Mouse (Mus musculus) gastrocnemius, postnatal 4 days (tissue): ENCODE data around the gene Jam2. TPM values are rescaled to one million over a fixed set of nuclear protein-coding genes. Genes with fewer than 3 reads are reported as not detected.

Experiments used
- DNase-seq, 2 experiments: peaks; one replicate each; pipeline ENCODE4 v3.0.0; 2021 to 2022; ENCODE audit warnings: low spot score in 2 of 2, mixed read lengths in 2 of 2
- long read RNA-seq, 2 experiments: library from polyadenylated mRNA; stranded (forward); transcript quantifications; one replicate each; pipeline ENCODE4 v2.0.0; 2021
- total RNA-seq, 2 experiments: library from RNA; stranded (reverse); gene quantifications; 2 replicates each; pipeline ENCODE4 v1.2.3; 2021

The Jam2 gene
- 10 to 100 TPM; 31.7 TPM for total RNA-seq
- long read RNA-seq, experiment 1, partial matches to known transcripts: 0 of 6 reads
- long read RNA-seq, experiment 1, other reads (novel, unspliced or antisense): 5 of 6 reads
- long read RNA-seq, experiment 2, partial matches to known transcripts: 0 of 1 reads
- long read RNA-seq, experiment 2, other reads (novel, unspliced or antisense): 1 of 1 reads

DNA sequence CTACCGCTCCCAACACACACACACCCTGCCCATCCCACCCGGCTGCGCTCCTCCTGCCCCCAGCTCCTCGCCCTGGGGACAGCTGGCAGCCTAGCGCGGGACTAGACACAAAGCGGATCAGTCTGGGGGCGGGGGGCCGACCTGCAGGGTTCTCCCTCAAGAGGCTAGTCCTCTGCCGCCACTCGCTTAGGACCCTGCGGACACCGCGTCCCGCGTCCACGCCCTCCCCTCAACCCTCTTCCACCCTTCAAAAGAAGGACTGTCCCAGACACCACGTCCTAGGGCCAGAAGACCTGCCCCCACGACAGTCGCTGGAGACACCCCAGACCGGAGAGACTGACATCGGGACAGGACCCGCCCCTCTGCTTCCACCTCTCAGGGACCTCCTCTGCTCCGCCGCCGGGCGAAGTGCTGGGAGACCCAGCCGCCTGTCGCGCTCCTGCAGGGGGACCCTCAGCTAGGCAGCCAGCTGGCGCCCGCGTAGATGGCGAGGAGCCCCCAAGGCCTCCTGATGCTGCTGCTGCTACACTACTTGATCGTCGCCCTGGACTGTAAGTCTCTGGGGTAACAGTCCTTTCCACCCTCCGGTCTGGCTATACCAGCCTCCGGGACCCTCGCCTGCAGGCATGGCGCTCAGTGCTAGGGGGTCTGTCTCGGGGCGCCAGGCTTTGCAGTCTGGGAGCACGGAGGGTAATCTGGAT is at the start of gene Jam2:
Jam2 (plus strand) TSS at position 121 of the 701 bp plus-strand sequence.
- peak; percentile 36 to 63 for DNase-seq

DNA sequence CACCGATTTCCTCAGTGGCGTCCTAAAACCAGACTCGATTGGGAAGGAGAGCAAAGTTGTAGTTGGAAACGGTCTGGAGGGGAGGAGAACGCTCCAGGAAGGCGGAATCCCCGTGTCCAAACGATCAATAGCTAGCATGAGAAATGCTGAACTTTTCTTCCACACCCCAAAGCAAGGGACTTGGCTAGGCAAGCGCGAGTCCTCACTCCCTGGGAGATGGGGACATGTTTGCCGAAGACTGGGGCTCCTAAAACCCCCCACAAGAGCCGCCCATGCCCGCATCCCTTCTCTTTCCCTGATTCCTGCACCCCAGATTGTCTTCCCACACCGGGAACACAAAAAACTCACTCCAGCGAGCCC is 39.1 kb upstream of the Jam2 start:
- no peak for DNase-seq

DNA sequence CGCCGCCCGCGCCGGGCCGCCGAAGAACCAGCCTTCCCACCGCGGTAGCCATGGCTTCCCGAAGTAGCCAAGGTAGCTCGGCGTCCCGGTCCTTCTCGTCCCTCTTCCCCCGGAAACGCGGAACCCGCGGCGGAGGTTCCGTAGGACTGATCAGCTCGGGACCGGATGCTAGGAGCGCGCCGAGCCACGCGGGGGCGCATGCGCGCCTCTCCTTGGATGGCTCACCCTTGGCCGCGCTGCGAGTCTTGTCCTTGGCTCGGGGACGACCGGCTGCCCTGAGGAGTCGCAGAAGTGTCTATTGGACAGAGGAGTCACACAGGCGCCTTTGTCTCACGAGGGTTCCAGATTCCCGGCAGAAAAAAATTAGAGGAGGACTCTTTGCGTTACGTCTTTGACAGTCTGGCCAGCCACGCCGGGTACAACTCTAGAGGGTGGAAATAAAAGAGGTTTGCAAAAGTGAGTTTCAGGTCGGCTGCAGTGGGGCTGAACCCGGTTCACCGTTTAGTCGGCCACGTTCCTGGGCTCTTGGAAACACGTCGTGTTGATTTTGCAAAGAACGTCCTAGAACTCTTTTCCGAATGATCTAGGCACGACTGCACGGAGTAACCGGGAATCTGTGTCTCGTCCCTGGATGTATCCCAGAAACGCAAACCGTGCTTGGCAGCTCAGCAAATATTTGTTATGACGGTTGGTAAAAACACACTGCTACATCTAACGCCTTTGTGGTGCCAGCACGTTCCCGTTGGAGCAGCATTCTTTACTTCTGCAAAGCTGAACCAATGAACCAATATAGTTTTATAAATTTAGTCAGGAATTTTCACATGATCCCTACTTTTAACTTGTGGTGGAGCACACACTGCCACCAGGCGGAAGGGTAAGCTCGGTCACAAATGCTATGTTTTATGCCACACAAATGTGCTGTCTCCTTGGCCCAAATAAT is 38.5 kb upstream of the Jam2 start, which contains the start of gene Mrpl39:
Mrpl39 (minus strand) TSS at position 577 of the 940 bp plus-strand sequence.
- peak; percentile 94 to 96 for DNase-seq

DNA sequence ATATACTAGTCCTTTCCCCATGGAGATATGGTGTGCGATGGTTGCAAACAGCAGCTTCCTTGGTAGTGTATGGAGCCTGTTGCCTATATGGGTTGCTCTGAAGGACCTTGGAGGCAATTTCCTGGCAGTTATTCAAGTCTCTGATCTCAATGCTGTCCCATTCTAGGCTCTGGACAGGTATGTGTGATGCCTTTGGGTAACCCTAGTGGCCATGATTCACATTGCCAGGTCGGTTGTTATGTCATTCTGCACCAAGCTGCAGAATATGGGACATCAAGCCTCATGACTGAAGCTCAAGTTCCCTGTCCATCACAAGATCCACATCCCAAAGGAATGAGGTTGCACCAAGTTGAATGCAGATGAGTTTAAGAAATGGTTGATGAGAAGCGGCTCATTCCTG is 36.6 kb upstream of the Jam2 start:
- no peak for DNase-seq

DNA sequence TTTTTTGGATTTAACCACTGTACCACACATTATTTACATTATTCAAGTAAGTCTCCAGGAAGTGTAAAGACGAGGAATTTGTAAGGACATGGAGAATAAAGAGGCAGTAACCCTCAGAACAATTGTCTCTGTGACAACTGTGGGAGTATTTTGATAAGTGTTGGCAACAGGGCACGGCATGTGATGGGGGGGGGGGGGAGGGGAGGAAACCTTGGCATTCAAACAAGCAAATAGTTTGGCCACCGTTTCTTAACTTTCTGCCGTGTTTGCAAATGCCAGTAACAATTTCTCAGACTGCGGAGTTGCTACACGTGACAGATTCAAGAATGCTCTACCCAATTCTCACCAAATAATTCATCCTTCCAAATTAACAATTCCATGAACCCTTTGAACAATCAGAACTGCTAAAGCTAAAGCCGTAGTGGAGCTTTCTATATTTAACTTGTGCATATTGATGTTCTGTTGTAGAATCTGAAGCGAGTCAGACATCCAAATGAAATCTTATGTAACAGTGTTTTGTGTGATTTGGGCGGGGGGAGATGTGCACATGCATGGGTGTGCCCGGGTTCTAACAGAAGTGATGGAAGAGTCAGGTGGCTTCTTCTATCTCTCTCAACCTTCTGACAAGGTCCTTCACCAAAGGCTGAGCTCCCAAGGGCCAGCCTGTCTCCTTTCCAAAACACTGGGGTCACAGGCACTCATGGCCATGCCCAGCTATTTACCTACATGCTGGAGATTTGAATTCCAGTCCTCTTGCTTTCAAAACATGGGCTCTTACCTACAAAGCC is 29.0 kb upstream of the Jam2 start:
- DNase-seq: no peak

DNA sequence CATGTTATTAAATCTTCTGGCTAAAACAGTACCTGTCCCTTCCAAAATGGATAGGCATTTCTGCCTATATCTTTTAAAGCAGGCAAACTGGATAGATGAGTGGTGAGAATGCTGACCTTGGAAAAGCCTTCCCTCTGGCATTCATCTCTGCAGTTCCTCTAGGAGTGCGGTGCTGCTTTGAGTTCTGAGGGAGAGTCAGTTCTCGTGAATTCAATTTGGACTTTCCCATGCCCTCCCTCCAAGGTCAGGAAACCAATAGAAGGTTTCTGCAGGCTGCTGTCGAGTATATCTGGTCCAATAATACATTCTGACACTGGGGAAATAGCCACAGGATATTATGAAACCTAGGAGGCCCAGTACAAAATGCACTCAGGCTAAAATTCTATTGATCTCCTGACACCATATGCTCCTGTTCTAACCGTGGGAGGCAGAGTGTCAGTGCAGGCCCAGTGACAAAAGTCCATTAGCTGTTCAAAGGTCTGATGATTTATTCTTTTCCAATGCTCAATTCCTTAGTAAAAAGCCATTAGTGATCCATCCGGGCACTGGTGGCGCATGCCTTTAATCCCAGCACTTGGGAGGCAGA is 28.1 kb upstream of the Jam2 start:
- DNase-seq: no peak

DNA sequence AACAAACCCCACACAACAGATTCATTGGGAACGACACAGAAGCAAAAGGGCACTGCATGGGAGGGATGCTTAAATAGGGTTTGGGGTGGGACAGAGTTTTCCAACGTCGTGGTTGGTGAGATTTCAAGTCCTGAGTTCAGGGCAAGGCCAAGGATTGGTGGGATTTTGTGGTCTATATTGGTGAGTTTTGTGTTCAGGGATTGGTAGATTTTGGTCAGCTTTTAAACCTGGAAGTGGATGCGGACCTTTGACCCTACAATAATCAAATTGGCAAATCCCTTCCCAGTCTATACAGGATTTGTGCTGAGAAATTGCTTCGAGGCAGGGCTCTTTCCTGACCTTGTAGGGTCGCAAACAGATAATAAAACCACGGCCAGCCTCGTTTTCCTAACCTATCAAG is 6.0 kb upstream of the Jam2 start:
- no peak for DNase-seq

DNA sequence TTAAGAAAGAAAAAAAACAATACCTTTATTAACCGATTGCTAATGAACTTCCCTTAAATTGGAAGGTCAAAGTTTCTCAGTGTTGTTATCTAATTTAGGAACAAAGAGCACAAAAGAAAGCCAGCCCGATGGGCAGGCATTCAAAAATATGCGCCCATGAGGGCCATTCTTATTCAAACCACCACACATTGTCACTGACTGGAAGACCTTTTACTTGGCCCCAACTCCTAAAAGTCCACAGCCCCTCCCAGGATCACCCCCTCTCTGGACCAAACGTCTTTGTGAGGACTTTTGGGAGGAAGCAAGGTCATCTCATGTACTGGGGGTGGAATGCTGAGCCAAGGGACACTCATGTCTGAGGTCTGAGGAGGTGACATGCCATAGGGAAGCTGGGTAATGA is 4.7 kb upstream of the Jam2 start:
- DNase-seq: no peak

DNA sequence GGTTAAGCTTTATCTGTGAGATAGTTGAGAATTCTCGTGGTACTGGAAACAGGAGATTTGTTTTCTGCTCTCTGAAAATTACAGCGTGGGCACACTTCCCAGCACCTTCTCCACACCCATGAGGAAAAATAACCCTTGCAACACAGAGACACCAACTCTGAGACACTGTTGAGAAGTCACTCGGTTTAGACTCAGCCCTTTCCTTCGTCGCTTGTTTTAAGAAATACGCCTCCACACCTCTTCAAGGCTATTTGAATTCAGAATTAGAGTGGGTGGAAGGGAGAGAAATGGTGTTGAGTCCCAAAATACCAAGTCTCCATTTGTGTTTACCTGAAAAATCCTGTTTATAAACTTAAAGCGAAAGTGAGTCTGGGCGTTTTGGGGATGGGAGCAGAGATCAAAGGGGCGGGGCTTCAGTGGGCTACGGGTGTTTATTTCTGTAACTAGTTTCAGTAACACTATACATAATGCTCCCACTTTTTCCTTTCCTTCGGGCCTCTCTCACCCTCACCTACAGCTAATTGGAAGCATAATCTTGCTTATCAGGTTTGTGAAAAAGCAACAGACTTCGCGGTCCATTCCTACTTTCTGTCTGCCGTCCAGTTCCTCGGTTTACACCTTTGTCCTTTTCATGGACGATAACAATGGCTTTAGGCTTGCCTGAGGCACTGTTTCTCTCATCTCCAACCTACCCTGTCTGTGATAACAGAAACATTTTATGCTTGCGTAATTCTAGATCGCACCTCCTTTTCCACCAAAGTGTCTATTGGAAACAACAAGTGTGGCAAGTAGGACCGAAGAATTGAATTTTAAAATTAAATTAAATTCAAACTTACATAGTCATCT is 4.1 kb upstream of the Jam2 start:
- no peak for DNase-seq

DNA sequence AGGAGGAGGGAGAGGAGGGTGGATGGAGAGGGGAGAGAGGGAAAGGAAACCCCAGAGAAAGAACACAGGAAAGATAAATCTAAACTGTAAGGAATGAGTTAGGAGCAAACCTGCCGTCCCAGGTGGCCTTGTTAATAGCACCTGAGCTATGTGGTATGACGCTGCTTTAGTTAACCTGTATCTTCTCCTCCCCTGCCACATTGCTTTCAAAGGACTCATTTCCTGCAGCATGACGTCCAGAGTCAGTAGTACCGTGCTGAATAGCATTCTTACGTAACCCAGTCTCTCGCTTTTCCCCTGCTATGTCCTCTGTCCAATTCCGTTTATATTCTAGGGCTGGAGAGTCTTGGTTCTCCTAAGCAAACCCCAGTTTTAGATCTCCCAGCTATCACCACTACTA is 3.0 kb upstream of the Jam2 start:
- no peak for DNase-seq

DNA sequence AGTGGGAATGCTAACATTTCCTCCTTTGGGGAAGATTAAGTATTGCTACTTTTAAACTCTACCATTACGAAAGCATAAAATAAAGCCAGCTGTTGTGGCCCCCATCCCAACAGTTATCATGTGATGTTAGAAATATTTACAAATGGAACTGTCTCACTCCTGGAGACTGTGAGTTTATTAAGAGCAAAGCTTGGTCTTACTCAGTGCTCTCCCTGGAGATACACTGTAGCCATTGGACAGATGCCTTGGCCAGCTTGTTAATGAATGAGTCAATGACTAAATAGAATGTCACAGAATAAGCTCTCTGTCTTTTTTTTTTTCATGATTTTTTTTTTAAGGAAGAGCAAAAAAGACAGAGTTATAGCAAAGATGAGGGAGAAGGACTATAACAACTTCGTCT is 2.5 kb upstream of the Jam2 start:
- DNase-seq: peak in 1 of 2 experiments; percentile 43

DNA sequence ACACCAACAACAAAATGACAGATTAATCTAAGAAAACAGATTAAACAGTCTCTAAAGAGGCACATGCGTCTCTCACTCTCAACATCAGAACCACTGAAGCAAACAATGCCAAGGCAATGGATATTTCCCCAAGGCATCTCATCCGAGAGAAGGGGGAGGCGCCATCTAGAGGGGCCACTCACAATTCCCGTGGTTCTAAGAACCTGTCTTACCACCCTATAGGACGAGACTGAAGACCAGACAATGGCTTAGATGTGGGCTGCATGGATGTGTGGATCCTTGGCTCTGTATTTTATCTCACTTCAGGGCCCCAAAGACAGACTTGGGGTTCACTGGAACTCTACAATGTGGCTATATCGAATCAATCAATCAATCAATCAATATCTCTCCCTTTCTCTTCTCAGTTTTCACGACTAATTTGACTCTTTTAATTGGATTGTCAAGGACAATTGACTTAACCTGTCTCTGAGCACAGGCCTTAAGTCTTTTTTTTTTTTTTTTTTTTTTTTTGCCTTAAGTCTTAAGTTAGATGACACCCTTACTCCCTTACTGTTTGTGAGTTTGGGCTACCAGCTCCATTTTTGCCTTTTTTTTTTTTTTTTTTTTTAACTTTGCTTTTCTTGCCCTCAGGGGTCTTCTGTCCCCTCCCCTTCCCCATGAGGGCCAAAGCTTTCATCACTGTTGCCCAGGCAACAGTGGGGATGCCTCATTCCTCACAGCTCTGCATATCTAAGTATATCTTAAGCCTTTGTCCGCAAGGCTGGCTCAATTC is 1.2 kb upstream of the Jam2 start:
- no peak for DNase-seq

DNA sequence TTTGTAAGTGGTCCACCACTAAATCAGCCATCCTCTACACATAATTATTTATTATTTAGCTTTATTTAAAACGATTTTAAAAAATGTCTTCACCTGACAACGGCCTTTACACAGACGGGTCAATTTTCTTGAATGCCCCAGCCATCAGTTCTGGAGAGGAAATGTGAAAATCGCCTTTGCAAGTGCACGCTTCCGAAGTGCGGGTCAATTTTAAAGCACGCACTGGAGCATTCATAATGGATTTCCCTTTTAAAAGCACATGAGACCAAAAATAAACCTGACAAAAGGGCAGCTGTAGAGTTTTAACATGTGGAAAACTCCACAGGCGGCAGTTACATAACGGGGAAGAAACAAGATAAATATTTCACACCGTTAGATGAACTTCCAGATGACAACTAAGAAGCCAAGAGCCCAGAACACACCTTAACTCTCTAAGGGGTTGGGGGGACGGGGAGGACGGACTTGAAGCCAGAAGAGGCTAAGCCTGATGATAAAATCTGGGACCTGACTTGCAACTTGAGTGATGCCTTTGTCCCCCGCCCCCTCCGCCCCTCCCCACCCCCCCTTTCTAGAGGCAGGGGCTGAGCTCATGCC is 558 bp upstream of the Jam2 start:
- DNase-seq: no peak

DNA sequence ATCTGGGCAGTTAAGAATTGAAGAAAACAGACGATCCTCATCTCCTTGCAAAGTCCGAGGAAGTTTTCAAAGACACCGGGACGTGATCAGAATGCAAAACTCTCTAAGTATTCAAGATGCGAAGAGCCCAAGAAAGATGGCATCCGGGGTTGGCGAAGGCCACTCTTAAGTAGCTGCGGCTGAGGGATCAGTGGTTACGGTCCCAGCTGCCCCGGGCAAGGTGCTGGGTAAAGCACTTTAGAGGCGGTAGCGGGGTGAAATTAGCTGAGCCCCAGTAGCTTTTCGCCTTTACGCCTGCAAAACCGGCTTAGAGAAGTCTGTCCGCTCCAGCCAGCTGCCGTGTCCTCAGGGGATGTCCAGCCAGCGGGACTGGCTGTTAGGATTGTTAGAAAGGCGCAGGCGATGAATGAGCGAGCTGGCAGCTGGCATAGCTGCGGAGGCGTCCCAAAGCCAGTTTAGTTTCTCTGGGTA is 873 bp downstream of the Jam2 start:
- peak in 1 of 2 experiments; percentile 52 for DNase-seq

DNA sequence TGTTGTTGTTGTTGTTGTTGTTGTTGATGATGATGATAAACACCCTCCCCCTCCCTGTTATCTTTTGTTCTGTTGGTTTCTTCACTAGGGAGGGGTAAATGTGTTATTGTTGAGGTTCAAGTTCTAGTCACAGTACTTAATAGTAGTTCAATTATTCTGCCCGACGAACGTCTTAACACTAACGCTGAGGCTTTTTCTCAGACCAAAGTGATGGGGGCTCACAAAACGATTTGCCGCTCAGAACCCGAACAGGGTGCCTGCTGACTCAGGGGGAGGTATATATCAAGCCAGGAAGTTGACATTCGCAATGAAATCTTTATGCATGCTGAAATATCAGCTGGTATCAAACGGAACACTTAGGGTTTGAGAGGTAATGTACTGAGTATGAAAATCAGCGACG is 1.4 kb downstream of the Jam2 start:
- no peak for DNase-seq

DNA sequence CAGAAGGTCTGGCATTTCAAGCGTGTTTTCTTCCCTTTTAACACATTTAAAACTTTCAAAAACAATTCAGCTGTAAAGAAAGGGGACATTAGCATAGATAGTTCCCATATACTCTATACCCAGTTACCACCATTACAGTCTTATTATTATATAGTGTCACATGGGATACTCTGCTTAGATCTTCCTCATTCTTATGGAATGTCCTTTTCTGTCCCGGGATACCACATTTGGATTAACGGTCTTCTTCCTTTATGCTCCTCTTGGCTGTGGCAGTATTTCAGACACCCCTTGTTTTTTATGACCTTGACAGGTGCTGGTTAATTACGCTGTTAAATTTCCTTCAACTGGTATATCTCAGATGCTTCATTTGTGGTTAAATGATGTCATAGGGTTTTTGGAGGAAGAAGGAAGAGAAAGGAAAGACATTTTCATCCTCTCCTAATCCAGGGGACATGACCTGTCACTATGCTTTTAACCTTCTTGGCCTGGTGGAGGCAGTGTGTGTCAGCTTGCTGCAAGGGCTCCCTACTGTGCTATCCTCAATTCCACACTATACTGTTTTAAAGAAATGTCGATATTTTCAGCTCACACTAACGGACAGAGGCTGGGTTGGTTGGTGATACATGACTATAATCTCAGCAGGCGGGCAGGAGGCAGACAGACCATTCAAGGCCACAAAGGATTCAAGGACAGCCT is 2.3 kb downstream of the Jam2 start:
- no peak for DNase-seq

DNA sequence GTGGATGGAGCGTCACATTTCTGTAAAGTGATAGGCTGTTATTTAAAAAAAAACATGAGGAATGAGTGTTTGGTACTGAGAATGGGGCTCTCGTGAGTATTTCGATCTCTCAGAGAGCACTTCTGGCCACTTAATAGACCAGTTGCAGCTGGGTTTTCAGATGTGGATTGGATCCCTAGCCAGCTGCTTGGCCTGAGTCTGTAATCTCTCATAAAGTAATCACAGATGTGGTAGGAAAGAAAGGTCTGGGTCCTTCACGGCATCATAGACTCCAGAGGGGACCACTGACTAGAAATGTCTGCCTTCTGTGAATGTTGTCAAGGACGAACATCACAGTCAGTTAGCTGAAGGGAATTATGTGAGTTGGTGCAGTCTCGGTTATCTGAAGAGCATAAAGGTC is 4.5 kb downstream of the Jam2 start:
- DNase-seq: no peak
